Mouse (Mus musculus) myocyte (in vitro differentiated cells): Measurements from ENCODE around the gene Ntn4.

Experiments
- CEBPB ChIP-seq: IDR thresholded peaks from 2 replicates; pipeline ENCODE4 v1.6.1; 2011; ENCODE audit warnings: mild to moderate bottlenecking, moderate library complexity; ENCODE audit not compliant: poor library complexity, insufficient read depth, severe bottlenecking
- MAX ChIP-seq: IDR thresholded peaks from one replicate; pipeline ENCODE4 v1.6.1; 2011; ENCODE audit warnings: low read depth, mild to moderate bottlenecking, control low read depth
- MYOD1 ChIP-seq, 3 experiments: IDR thresholded peaks; one replicate each; pipeline ENCODE4 v1.6.1; 2011; ENCODE audit warnings: control low read depth in 2 of 3, low read depth in 2 of 3, mild to moderate bottlenecking in 2 of 3, moderate library complexity in 1 of 3; ENCODE audit not compliant: insufficient read length in 2 of 3, control insufficient read depth in 1 of 3
- MYOG ChIP-seq, 3 experiments: IDR thresholded peaks; one replicate each; pipeline ENCODE4 v1.6.1; 2011; ENCODE audit warnings: control low read depth in 2 of 3, low read depth in 2 of 3, mild to moderate bottlenecking in 2 of 3; ENCODE audit not compliant: insufficient read length in 2 of 3, control insufficient read depth in 1 of 3, insufficient read depth in 1 of 3
- POLR2A ChIP-seq: IDR thresholded peaks from one replicate; pipeline ENCODE4 v1.6.1; 2011; ENCODE audit warnings: low read depth, mild to moderate bottlenecking, control low read depth, moderate library complexity; ENCODE audit not compliant: insufficient read length
- POLR2AphosphoS2 ChIP-seq: IDR thresholded peaks from one replicate; pipeline ENCODE4 v1.6.1; 2011; ENCODE audit warnings: low read depth, control low read depth; ENCODE audit not compliant: insufficient read length
- REST ChIP-seq: IDR thresholded peaks from one replicate; pipeline ENCODE4 v1.6.1; 2011; ENCODE audit warnings: mild to moderate bottlenecking, control low read depth, moderate library complexity; ENCODE audit not compliant: insufficient read depth, insufficient read length
- SRF ChIP-seq: IDR thresholded peaks from one replicate; pipeline ENCODE4 v1.6.1; 2011; ENCODE audit warnings: low read depth; ENCODE audit not compliant: control insufficient read depth, insufficient read length
- TCF12 ChIP-seq: IDR thresholded peaks from one replicate; pipeline ENCODE4 v1.6.1; 2011; ENCODE audit warnings: mild to moderate bottlenecking, control low read depth; ENCODE audit not compliant: poor library complexity, insufficient read depth, severe bottlenecking
- TCF3 ChIP-seq: IDR thresholded peaks from one replicate; pipeline ENCODE4 v1.6.1; 2011; ENCODE audit warnings: low read depth, control low read depth; ENCODE audit not compliant: insufficient read length

DNA sequence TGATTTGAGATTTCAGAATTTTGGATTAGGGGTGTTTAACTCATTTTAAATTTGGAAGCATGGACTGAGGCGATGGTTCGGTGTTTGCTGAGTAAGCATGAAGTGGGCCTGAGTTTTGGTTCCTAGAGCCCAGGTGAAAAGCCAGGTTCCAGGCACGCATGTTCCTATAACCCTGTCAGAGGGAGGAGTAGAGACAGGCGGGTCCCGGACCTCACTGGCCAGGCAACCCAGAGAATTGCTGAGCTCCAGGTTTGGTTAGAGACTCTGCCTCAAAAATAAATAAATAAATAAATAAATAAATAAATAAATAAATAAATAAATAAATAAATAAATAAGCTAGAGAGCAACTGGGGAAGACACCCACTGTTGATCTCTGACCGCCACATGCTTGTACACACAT, 46.1 kb downstream of the Ntn4 start:
- TF ChIP-seq POLR2AphosphoS2 (no peak), MAX (no peak), POLR2A (no peak), MYOG (IDR thresholded peaks at IDR 0.05; ENCODE audit: control insufficient read depth in 1 of 3, insufficient read depth in 1 of 3, insufficient read length in 2 of 3, low read depth in 2 of 3) (no peak), TCF3 (no peak), TCF12 (no peak), CEBPB (no peak), SRF (no peak), MYOD1 (IDR thresholded peaks at IDR 0.05; ENCODE audit: control insufficient read depth in 1 of 3, insufficient read length in 2 of 3, low read depth in 2 of 3) (no peak), REST (no peak)
